Mouse (Mus musculus) hindbrain, embryonic 11.5 days (tissue): ENCODE measurements at regions not wholly inside any gene's neighbourhood (a gene's known extent, or its start where the extent isn't known, plus 50 kb on each side); places are given as distances from the start of the nearest gene placed in this dataset.

Experiments used
- ATAC-seq: fragments of 200-750 bp; cut with Nextera tagmentation; 2 replicates; pipeline ENCODE4 v1.8.0; 2017; ENCODE audit warnings: mild to moderate bottlenecking, moderate TSS enrichment, moderate library complexity; ENCODE audit not compliant: low FRiP score
- DNase-seq: peaks from one replicate; pipeline ENCODE4 v3.0.0-alpha.2; 2015; ENCODE audit warnings: low spot score
- H3K27ac ChIP-seq: fragments of 300-500 bp; sonication (generic); 2 replicates; pipeline ENCODE4 v1.5.1; 2014; ENCODE audit warnings: mild to moderate bottlenecking, low read depth, low read length
- H3K27me3 ChIP-seq: fragments of 300-500 bp; sonication (generic); 2 replicates; pipeline ENCODE4 v1.6.1; 2014; ENCODE audit warnings: mild to moderate bottlenecking, low read length, moderate library complexity, mixed read lengths; ENCODE audit not compliant: control insufficient read depth, insufficient read depth
- H3K36me3 ChIP-seq: fragments of 300-500 bp; sonication (generic); 2 replicates; pipeline ENCODE4 v1.6.1; 2014; ENCODE audit warnings: mild to moderate bottlenecking, low read length, moderate library complexity, mixed read lengths; ENCODE audit not compliant: control insufficient read depth, insufficient read depth
- H3K4me1 ChIP-seq: fragments of 300-500 bp; sonication (generic); replicated peaks from 2 replicates; pipeline ENCODE4 v1.6.1; 2014; ENCODE audit warnings: low read length, mixed read lengths; ENCODE audit not compliant: control insufficient read depth, insufficient read depth
- H3K4me2 ChIP-seq: fragments of 300-500 bp; sonication (generic); replicated peaks from 2 replicates; pipeline ENCODE4 v1.6.1; 2014; ENCODE audit warnings: mild to moderate bottlenecking, low read depth, low read length
- H3K4me3 ChIP-seq: fragments of 300-500 bp; sonication (generic); 2 replicates; pipeline ENCODE4 v1.5.1; 2014; ENCODE audit warnings: low read depth, low read length
- H3K9ac ChIP-seq: fragments of 300-500 bp; sonication (generic); 2 replicates; pipeline ENCODE4 v1.6.1; 2014; ENCODE audit warnings: low read depth, low read length
- H3K9me3 ChIP-seq: fragments of 300-500 bp; sonication (generic); 2 replicates; pipeline ENCODE4 v1.6.1; 2016; ENCODE audit warnings: low read length; ENCODE audit not compliant: control insufficient read depth
- WGBS: fragments of 180-500 bp; shearing (Covaris S2); extraction: QIAGEN DNeasy Blood & Tissue Kit; methylation state at CpG from one replicate; pipeline ENCODE4 v1.1.7; 2014; 5-methylcytosine and 5-hydroxymethylcytosine counted together

GRCm38 (mm10) chr16:79986746-79987145 is 895.8 kb upstream of the Tmprss15 start:
- H3K4me3 ChIP-seq: no peak overlapping the region
- ATAC-seq (no peak), DNase-seq (no peak)
- H3K9me3 ChIP-seq: no peaks in the 10 kb centered on the region
- no peaks in the 10 kb centered on the region for H3K36me3 ChIP-seq
- no peak overlapping the region for H3K27ac ChIP-seq
- H3K27me3 ChIP-seq: no peaks in the 10 kb centered on the region
- no peaks in the 10 kb centered on the region for H3K4me1 ChIP-seq
- 74% methylated on average over 2 of the region's 2 CpGs for WGBS
- H3K9ac ChIP-seq: no peak overlapping the region
- H3K4me2 ChIP-seq: no peak overlapping the region

GRCm38 (mm10) chr16:79972146-79972545 is 881.2 kb upstream of the Tmprss15 start:
- Histone ChIP-seq H3K36me3 (no peaks in the 10 kb centered on the region), H3K27ac (no peak overlapping the region), H3K9ac (no peak overlapping the region), H3K4me3 (no peak overlapping the region), H3K4me2 (no peak overlapping the region), H3K4me1 (no peaks in the 10 kb centered on the region), H3K27me3 (no peaks in the 10 kb centered on the region), H3K9me3 (no peaks in the 10 kb centered on the region)
- DNase-seq (no peak), ATAC-seq (no peak)
- WGBS: 82% methylated on average over 6 of the region's 6 CpGs

GRCm38 (mm10) chr16:79937042-79937441 is 846.1 kb upstream of the Tmprss15 start:
- Histone ChIP-seq H3K36me3 (no peaks in the 10 kb centered on the region), H3K4me1 (no peaks in the 10 kb centered on the region), H3K4me2 (no peak overlapping the region), H3K9me3 (no peaks in the 10 kb centered on the region), H3K9ac (no peak overlapping the region), H3K27me3 (no peaks in the 10 kb centered on the region), H3K27ac (no peak overlapping the region), H3K4me3 (no peak overlapping the region)
- WGBS: 76% methylated on average over 2 of the region's 2 CpGs
- DNase-seq (no peak), ATAC-seq (no peak)

- no peaks in the 10 kb centered on the region for H3K4me1 ChIP-seq
- no peak overlapping the region for H3K27ac ChIP-seq
- no peaks in the 10 kb centered on the region for H3K27me3 ChIP-seq
- DNase-seq (no peak), ATAC-seq (peak; percentile 25; the same call in 1 of the 2 replicates)
- no peak overlapping the region for H3K4me3 ChIP-seq
- WGBS: 66% methylated on average over 1 of the region's 1 CpGs
- no peaks in the 10 kb centered on the region for H3K9me3 ChIP-seq
- H3K36me3 ChIP-seq: no peaks in the 10 kb centered on the region
- H3K4me2 ChIP-seq: no peak overlapping the region
- no peak overlapping the region for H3K9ac ChIP-seq
These were observed 816.2 kb upstream of the Tmprss15 start for GRCm38 (mm10) chr16:79907126-79907525.

- DNase-seq (no peak), ATAC-seq (no peak)
- Histone ChIP-seq H3K9ac (no peak overlapping the region), H3K36me3 (no peaks in the 10 kb centered on the region), H3K4me2 (no peak overlapping the region), H3K4me1 (no peaks in the 10 kb centered on the region), H3K27me3 (no peaks in the 10 kb centered on the region), H3K9me3 (no peaks in the 10 kb centered on the region), H3K4me3 (no peak overlapping the region), H3K27ac (no peak overlapping the region)
- WGBS: 87% methylated on average over 2 of the region's 2 CpGs
These were observed 810.6 kb upstream of the Tmprss15 start for GRCm38 (mm10) chr16:79901467-79901866.

- H3K4me2 ChIP-seq: no peak overlapping the region
- H3K4me3 ChIP-seq: no peak overlapping the region
- H3K27ac ChIP-seq: no peak overlapping the region
- H3K36me3 ChIP-seq: no peaks in the 10 kb centered on the region
- ATAC-seq: no peak
- H3K9ac ChIP-seq: no peak overlapping the region
- H3K9me3 ChIP-seq: no peaks in the 10 kb centered on the region
- WGBS: 82% methylated on average over 3 of the region's 3 CpGs
- H3K27me3 ChIP-seq: no peaks in the 10 kb centered on the region
- no peaks in the 10 kb centered on the region for H3K4me1 ChIP-seq
- no peak for DNase-seq
These were observed 791.0 kb upstream of the Tmprss15 start for GRCm38 (mm10) chr16:79881855-79882254.

GRCm38 (mm10) chr16:79878063-79878462 is 787.2 kb upstream of the Tmprss15 start:
- no peaks in the 10 kb centered on the region for H3K27me3 ChIP-seq
- DNase-seq: no peak
- no peaks in the 10 kb centered on the region for H3K4me1 ChIP-seq
- H3K4me3 ChIP-seq: no peak overlapping the region
- H3K9me3 ChIP-seq: no peaks in the 10 kb centered on the region
- no peak overlapping the region for H3K27ac ChIP-seq
- no peak overlapping the region for H3K9ac ChIP-seq
- no peak for ATAC-seq
- 84% methylated on average over 4 of the region's 4 CpGs for WGBS
- H3K36me3 ChIP-seq: no peaks in the 10 kb centered on the region
- no peak overlapping the region for H3K4me2 ChIP-seq

- DNase-seq: no peak
- Histone ChIP-seq H3K27ac (no peak overlapping the region), H3K9ac (no peak overlapping the region), H3K9me3 (no peaks in the 10 kb centered on the region), H3K27me3 (no peaks in the 10 kb centered on the region), H3K4me2 (no peak overlapping the region), H3K4me3 (no peak overlapping the region), H3K36me3 (no peaks in the 10 kb centered on the region), H3K4me1 (no peaks in the 10 kb centered on the region)
- 88% methylated on average over 1 of the region's 1 CpGs for WGBS
- no peak for ATAC-seq
These were observed 785.9 kb upstream of the Tmprss15 start for GRCm38 (mm10) chr16:79876827-79877226.

- ATAC-seq (no peak), DNase-seq (no peak)
- Histone ChIP-seq H3K36me3 (no peaks in the 10 kb centered on the region), H3K27me3 (no peaks in the 10 kb centered on the region), H3K9ac (no peak overlapping the region), H3K4me3 (no peak overlapping the region), H3K4me1 (no peaks in the 10 kb centered on the region), H3K27ac (no peak overlapping the region), H3K4me2 (no peak overlapping the region), H3K9me3 (no peaks in the 10 kb centered on the region)
- WGBS: 88% methylated on average over 8 of the region's 8 CpGs
These were observed 779.8 kb upstream of the Tmprss15 start for GRCm38 (mm10) chr16:79870578-79871270.
